Mouse (Mus musculus): ENCODE measurements around the gene Ap4m1.
"Not testable (repeated sequence)": the region's sequence is repeated elsewhere in the genome, so short reads cannot be mapped to it uniquely, and the experiment has no call there.

The Ap4m1 gene

DNA sequence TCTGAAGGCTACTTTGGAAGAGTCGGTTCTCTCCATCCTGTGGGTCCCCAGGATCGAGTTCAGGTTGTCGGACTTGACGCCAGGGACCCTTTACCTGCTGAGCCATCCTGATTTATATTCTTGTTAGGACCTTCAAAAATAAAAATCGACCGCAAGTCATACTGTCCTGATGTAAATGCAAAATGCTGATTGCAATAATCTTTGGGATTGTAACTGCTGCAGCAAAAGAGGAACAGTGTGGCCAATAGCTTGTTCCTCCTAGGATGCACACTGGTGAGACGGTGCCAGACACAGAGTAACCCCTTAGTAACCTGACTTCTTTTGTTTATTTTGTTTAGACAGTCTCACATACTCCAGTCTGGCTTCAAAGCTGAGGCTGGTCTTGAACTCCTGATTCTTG, 23.7 kb downstream of the Ap4m1 start:
- no peak for DNase-seq (ENCODE audit: low spot score)

DNA sequence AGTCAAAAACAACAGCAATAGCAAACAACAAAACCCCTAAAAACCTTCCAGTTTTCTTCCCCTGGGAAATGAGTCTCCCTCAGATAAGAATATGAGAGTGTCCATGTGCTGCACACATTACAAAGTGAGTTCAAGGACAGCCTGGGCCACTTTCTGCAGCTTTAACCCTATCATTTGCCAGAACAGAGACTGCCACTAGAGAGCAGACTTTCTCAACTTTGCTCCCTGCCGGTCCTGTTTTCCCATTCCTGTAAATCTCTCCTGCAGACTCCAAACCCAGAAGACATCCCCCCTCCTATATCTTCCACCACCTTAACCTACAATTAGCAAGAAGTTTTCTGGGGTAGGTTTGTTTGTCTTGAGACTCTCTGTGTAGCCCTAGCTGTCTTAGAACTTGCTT, 27.8 kb downstream of the Ap4m1 start:
- no peak for DNase-seq (ENCODE audit: low spot score)

DNA sequence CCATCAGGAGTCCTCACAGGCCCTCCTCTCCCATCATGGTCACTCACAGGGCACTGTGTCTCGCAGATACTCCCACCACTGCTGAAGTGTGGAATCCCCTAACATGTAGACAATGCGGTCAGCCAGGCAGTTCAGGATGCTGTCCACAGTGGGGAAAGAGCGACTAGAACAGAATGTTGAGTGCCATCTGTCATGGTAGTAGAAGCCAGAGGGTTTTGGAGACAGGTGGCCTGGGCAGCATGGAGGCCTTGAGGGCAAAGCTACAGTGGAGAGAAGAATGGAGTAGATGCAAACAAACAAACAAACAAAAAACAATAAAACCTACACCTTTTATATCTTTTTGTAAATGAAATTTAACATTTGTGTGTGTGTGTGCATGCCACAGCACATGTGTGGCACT, 30.3 kb downstream of the Ap4m1 start:
- no peak for DNase-seq (ENCODE audit: low spot score)

DNA sequence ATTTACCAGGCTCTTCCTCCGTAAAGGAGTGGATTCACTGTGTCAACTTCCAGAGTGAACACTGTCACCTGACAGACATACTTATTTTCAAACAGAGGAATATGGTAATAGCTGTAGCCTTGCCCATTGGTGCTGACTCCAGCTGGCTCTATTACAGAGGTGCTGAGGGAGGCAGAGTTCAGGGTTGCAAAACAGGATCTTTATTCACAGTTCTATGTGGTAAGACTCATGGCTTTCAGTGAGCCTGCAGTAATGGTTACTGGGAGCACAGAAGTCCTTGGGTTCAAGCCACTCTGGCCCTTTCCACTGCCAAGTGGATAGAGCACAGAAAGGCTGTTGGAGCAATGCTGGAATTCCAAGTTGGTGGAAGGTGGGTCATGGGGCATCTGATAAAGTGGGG, 35.5 kb downstream of the Ap4m1 start:
- DNase-seq (ENCODE audit: low spot score): no peak

DNA sequence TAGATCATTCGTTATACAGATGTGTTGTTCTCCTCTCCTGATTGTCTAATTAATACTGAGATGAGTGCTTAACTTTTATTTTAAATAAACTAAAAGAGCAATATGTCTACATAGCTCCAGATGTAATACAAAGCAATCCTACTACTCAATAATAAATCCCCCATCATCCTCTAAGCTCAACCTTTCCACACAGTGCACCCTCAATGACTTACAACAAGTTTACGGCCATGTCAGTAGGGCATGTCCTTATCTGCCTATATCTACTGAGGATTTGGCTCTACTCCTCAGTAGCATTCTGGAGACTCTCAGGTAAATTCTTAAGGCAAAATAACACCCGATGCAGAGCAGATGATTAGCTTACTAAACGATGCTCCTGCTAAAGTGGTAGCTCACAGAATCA, 36.1 kb downstream of the Ap4m1 start:
- DNase-seq (ENCODE audit: low spot score): no peak

DNA sequence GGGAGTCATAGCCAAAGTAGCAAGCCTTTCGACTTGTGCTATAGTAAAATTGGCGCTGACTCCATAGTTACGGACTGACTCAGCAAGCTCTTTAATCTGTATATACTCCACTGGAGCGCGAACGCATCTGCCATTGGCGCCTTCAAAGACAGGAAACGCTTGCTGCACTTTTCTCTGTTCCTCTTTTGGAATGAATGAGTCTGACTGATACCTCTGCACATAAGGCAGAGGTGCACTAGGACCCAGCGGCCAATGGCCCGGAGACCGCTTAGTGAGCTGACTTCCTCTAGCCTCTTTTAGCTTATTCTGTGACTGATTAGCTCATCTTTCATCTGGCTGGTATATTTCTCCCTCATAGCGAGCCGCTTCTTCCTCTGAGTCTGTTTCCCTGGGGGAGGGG, 44.8 kb downstream of the Ap4m1 start:
- DNase-seq (ENCODE audit: low spot score): not testable (repeated sequence)

DNA sequence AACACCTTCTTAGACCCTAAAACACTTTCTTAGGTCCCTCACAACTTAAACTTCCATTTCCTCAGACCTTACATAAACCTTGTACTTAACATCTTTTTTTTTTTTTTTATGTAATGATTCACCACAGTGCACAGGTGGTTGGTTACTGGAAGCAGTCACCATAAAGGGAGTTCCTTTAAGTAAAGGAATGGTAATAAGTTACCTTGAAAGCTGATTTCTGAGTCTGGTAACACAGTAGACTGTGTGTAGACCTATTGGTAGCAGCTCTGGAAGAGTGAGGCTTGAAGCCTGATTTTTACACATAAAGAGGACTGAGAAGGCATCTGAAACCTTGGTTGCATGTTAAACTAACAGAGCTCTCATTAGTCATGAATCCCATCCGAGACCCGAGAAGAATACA, 48.1 kb downstream of the Ap4m1 start:
- no peak for DNase-seq (ENCODE audit: low spot score)

DNA sequence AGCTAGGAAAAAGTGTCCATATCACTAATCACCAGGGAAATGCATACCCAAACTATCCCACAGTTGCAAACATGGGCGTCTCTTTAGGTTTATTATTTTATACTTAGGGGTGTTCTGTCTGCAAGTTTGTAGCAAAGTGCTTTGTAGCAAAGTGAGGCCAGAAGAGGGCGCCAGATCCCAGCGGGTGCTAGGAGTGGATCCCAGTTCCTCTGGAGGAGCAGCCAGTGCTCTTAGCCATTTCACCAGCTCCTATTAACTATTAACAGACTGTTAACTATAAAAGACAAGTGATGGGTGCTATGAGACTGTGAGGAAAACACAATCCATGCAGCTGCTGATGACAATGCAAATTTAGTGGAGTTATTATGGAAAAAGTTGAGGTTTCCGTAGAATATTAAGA, 50.3 kb downstream of the Ap4m1 start:
- peak; percentile 67 for DNase-seq (ENCODE audit: low spot score)

DNA sequence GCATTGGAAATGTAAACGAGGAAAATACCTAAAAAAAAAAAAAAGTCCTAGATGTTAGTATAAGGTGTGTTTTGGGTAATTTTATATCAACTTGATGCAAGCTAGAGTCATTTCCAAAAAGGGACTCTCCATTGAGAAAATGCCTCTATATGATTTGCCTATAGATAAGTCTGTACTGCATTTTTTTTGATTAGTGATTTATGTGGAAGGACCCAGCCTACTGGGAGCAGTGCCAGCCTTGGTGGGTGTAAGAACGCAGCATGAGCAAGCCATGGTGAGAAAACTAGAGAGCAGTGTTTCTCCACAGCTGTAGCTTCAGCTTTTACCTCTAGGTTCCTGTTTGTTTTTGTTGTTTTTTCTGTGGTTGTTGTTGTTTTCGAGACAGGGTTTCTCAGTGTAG, 51.5 kb downstream of the Ap4m1 start:
- DNase-seq (ENCODE audit: low spot score): no peak

DNA sequence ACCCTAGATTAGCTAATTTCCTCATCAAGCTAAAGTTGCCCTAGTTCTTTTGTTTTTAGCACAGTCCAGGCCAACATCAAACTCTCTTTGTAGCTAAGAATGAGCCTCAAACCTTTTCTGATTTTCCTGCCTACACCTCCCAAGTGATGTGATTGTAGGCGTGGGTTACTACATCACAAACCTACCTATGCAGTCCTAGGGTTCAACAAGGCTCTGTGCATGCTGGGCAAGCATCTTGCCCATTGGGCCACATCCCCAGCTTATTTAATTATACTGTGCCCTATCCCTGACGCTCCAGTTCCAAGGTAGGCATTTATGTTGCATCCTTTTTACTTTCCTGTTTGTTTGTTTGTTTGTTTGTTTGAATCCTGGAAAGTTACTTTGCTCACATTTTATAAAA, 53.9 kb downstream of the Ap4m1 start, which contains the start of gene Nxpe5:
Gene Nxpe5, plus strand, starts transcription at position 199 of the 400 bp plus-strand sequence.
- no peak for DNase-seq (ENCODE audit: low spot score)

DNA sequence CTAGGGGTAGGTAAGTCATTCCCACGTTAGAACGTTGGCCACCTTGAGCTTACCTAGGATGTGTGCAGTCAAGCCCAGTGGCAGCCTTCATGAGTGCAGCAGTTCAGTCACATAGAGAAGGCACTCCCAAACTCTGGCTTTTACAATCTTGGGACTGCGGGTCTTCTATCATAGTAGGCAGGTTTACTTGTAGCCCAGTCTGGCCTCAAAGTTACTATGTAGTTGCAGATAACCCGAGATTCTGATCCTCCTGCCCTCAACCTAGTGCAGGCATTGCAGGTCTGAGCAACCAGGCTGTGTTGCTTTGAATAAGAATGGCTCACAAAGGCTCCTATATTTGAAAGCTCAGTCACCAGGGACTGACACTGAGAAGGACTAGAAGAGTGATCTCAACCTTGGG, 54.7 kb downstream of the Ap4m1 start:
- no peak for DNase-seq (ENCODE audit: low spot score)

DNA sequence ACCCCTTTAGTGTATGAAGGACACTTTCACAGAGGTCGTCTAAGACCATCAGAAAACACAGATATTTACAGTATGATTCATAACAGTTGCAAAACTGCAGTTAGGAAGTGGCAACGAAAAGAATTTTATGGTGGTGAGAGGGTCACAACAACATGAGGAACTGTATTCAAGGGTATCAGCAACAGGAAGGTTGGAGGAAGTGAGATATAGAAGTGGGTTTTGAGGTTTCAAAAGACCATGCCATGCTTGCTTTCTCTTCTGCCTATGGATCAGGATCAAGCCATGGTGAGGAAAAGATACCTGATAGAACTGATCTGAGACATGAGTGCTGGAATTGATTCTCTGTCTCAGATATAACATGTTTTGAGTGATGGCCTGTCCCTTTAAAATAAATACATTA, 55.6 kb downstream of the Ap4m1 start:
- no peak for DNase-seq (ENCODE audit: low spot score)

DNA sequence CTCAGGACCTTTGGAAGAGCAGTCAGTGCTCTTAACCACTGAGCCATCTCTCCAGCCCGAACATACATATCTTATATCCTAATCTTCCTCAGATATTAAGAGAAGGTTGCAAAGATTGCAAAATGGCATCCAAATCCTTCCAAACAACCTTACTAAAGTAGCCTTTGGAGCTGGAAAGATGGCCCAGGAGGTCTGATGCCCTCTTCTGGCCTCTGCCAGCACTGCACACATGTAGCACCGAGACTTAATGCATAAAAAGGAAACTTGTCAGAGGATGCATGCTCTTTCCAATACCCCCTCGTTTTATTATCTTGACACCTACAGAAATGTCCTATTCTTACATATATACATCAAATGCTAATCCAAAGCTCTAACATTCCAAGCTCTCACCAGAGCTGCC, 56.2 kb downstream of the Ap4m1 start:
- DNase-seq (ENCODE audit: low spot score): no peak

DNA sequence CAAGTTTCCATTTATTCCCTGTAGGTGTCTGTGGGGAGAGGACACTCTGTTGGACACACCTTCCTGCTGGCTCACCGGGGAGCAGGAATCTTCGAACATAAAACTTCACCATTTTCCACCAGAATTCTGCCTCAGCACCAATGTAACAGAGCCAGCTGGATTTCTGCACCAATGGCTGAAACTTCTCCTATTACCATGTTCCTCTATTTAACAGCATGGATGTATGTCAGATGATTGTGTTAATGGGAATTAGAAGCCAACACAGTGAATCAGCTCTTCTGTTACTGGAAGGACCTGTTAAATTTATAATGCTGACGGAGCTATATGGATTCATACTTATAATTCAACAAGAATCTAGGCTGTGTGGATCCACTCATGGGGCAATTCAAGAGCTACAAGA, 57.7 kb downstream of the Ap4m1 start:
- no peak for DNase-seq (ENCODE audit: low spot score)
